Mouse (Mus musculus): Measurements from ENCODE around the gene Hoxa9. TPM values are rescaled to one million over a fixed set of nuclear protein-coding genes. Genes with fewer than 3 reads are reported as not detected.

The Hoxa9 gene
- polyA plus RNA-seq, 1 experiment from 2014 or later, result 0.54 TPM

- Histone ChIP-seq H3K27ac (ENCODE audit: poor library complexity, severe bottlenecking) (no peak overlapping the region), H3K4me1 (replicated peaks) (peaks cover 16% of the 10 kb centered on the region), H3K27me3 (replicated peaks) (peaks cover 96% of the 10 kb centered on the region), H3K9me3 (replicated peaks) (no peaks in the 10 kb centered on the region), H3K4me3 (no peak overlapping the region), H3K9ac (no peak overlapping the region), H3K36me3 (no peaks in the 10 kb centered on the region), H3K4me2 (0 out of 2 replicates have a peak overlapping the region, but pooled peaks have one; percentile 11)
- ATAC-seq (ENCODE audit: insufficient number of reproducible peaks, low FRiP score), result peak; percentile 54
- 2% methylated on average over 37 of the region's 37 CpGs for WGBS
Observed at GRCm38 (mm10) chr6:52211170-52211935, 19.5 kb downstream of the Hoxa9 start.

- Histone ChIP-seq H3K36me3 (no peaks in the 10 kb centered on the region), H3K4me1 (replicated peaks) (peaks cover 16% of the 10 kb centered on the region), H3K9me3 (replicated peaks) (no peaks in the 10 kb centered on the region), H3K9ac (no peak overlapping the region), H3K4me3 (no peak overlapping the region), H3K27ac (ENCODE audit: poor library complexity, severe bottlenecking) (no peak overlapping the region), H3K27me3 (replicated peaks) (peaks cover 96% of the 10 kb centered on the region), H3K4me2 (no peak overlapping the region)
- WGBS, result 8% methylated on average over 12 of the region's 12 CpGs
- no peak for ATAC-seq (ENCODE audit: insufficient number of reproducible peaks, low FRiP score)
Observed at GRCm38 (mm10) chr6:52209685-52210046, 21.2 kb downstream of the Hoxa9 start.

- Histone ChIP-seq H3K9ac (no peak overlapping the region), H3K4me3 (peak overlapping the region; percentile 25), H3K9me3 (replicated peaks) (no peaks in the 10 kb centered on the region), H3K4me2 (peak overlapping the region; percentile 49), H3K27me3 (replicated peaks) (peaks cover 96% of the 10 kb centered on the region), H3K4me1 (replicated peaks) (peaks cover 22% of the 10 kb centered on the region), H3K27ac (ENCODE audit: poor library complexity, severe bottlenecking) (no peak overlapping the region), H3K36me3 (no peaks in the 10 kb centered on the region)
- ATAC-seq (ENCODE audit: insufficient number of reproducible peaks, low FRiP score), result no peak
- WGBS, result 5% methylated on average over 18 of the region's 18 CpGs
Observed at GRCm38 (mm10) chr6:52208868-52209684, 21.8 kb downstream of the Hoxa9 start.

GRCm38 (mm10) chr6:52208072-52208867 lies 22.6 kb downstream of the Hoxa9 start, which contains the start of gene Hoxa6:
Hoxa6 (minus strand) TSS chr6:52208722.
- Histone ChIP-seq H3K9ac (no peak within 1 kb of the TSS), H3K4me3 (peak within 1 kb of the TSS; percentile 25), H3K27me3 (replicated peaks) (peaks cover 98% of the 10 kb centered on the region), H3K4me2 (peak within 1 kb of the TSS; percentile 49), H3K27ac (ENCODE audit: poor library complexity, severe bottlenecking) (no peak within 1 kb of the TSS), H3K9me3 (replicated peaks) (no peaks in the 10 kb centered on the region), H3K36me3 (no peaks in the 10 kb centered on the region), H3K4me1 (replicated peaks) (peaks cover 30% of the 10 kb centered on the region)
- ATAC-seq (ENCODE audit: insufficient number of reproducible peaks, low FRiP score), result no peak
- WGBS, result 1% methylated on average over 47 of the region's 47 CpGs

- H3K27ac ChIP-seq (ENCODE audit: poor library complexity, severe bottlenecking), result no peak overlapping the region
- H3K4me3 ChIP-seq, result no peak overlapping the region
- H3K4me2 ChIP-seq, result no peak overlapping the region
- H3K36me3 ChIP-seq, result no peaks in the 10 kb centered on the region
- no peak overlapping the region for H3K9ac ChIP-seq
- peaks cover 26% of the 10 kb centered on the region for H3K4me1 ChIP-seq (replicated peaks)
- no peak for ATAC-seq (ENCODE audit: insufficient number of reproducible peaks, low FRiP score)
- H3K9me3 ChIP-seq (replicated peaks), result no peaks in the 10 kb centered on the region
- peaks cover 98% of the 10 kb centered on the region for H3K27me3 ChIP-seq (replicated peaks)
Observed at GRCm38 (mm10) chr6:52207684-52207976, 23.3 kb downstream of the Hoxa9 start.

GRCm38 (mm10) chr6:52206882-52207683 lies 23.8 kb downstream of the Hoxa9 start:
- H3K4me3 ChIP-seq, result no peak overlapping the region
- ATAC-seq (ENCODE audit: insufficient number of reproducible peaks, low FRiP score), result no peak
- H3K27ac ChIP-seq (ENCODE audit: poor library complexity, severe bottlenecking), result no peak overlapping the region
- peaks cover 97% of the 10 kb centered on the region for H3K27me3 ChIP-seq (replicated peaks)
- 4% methylated on average over 4 of the region's 4 CpGs for WGBS
- H3K4me2 ChIP-seq, result no peak overlapping the region
- H3K9ac ChIP-seq, result no peak overlapping the region
- no peaks in the 10 kb centered on the region for H3K9me3 ChIP-seq (replicated peaks)
- H3K4me1 ChIP-seq (replicated peaks), result peaks cover 24% of the 10 kb centered on the region
- H3K36me3 ChIP-seq, result no peaks in the 10 kb centered on the region

- Histone ChIP-seq H3K4me1 (replicated peaks) (peaks cover 24% of the 10 kb centered on the region), H3K9me3 (replicated peaks) (no peaks in the 10 kb centered on the region), H3K4me3 (no peak overlapping the region), H3K27ac (ENCODE audit: poor library complexity, severe bottlenecking) (no peak overlapping the region), H3K36me3 (no peaks in the 10 kb centered on the region), H3K4me2 (no peak overlapping the region), H3K9ac (no peak overlapping the region), H3K27me3 (replicated peaks) (peaks cover 96% of the 10 kb centered on the region)
- 2% methylated on average over 55 of the region's 55 CpGs for WGBS
- ATAC-seq (ENCODE audit: insufficient number of reproducible peaks, low FRiP score), result no peak
Observed at GRCm38 (mm10) chr6:52205638-52206621, 25.0 kb downstream of the Hoxa9 start.

- H3K4me1 ChIP-seq (replicated peaks), result peaks cover 24% of the 10 kb centered on the region
- 3% methylated on average over 14 of the region's 14 CpGs for WGBS
Observed at GRCm38 (mm10) chr6:52205221-52205620, 25.7 kb downstream of the Hoxa9 start.

GRCm38 (mm10) chr6:52204050-52204752 lies 26.7 kb downstream of the Hoxa9 start, which contains the start of gene Hoxa5:
Hoxa5 (minus strand) TSS chr6:52204587.
- H3K4me2 ChIP-seq, result peak within 1 kb of the TSS; percentile 66

More at GRCm38 (mm10) chr6:52205221-52205620, 25.7 kb downstream of the Hoxa9 start:
- Histone ChIP-seq H3K4me2 (no peak overlapping the region), H3K27me3 (replicated peaks) (peaks cover 97% of the 10 kb centered on the region), H3K27ac (ENCODE audit: poor library complexity, severe bottlenecking) (no peak overlapping the region), H3K4me3 (no peak overlapping the region), H3K9me3 (replicated peaks) (no peaks in the 10 kb centered on the region), H3K36me3 (no peaks in the 10 kb centered on the region), H3K9ac (no peak overlapping the region)
- no peak for ATAC-seq (ENCODE audit: insufficient number of reproducible peaks, low FRiP score)

More at GRCm38 (mm10) chr6:52204050-52204752, 26.7 kb downstream of the Hoxa9 start, which contains the start of gene Hoxa5:
- Histone ChIP-seq H3K4me1 (replicated peaks) (peaks cover 24% of the 10 kb centered on the region), H3K9ac (peak within 1 kb of the TSS; percentile 32; the same call in 1 of the 2 replicates), H3K27me3 (replicated peaks) (peaks cover 98% of the 10 kb centered on the region), H3K9me3 (replicated peaks) (no peaks in the 10 kb centered on the region), H3K36me3 (no peaks in the 10 kb centered on the region), H3K27ac (ENCODE audit: poor library complexity, severe bottlenecking) (no peak within 1 kb of the TSS), H3K4me3 (peak within 1 kb of the TSS; percentile 46)
- under 1% methylated on average over 65 of the region's 65 CpGs for whole genome bisulfite sequencing
- no peak for ATAC-seq (ENCODE audit: insufficient number of reproducible peaks, low FRiP score)
